Mouse (Mus musculus): ENCODE results near the gene Zkscan16. TPM values are rescaled to one million over a fixed set of nuclear protein-coding genes. Genes with fewer than 3 reads are reported as not detected.

The Zkscan16 gene
- polyA plus RNA-seq, 1 experiment from 2014 or later, result not detected

DNA sequence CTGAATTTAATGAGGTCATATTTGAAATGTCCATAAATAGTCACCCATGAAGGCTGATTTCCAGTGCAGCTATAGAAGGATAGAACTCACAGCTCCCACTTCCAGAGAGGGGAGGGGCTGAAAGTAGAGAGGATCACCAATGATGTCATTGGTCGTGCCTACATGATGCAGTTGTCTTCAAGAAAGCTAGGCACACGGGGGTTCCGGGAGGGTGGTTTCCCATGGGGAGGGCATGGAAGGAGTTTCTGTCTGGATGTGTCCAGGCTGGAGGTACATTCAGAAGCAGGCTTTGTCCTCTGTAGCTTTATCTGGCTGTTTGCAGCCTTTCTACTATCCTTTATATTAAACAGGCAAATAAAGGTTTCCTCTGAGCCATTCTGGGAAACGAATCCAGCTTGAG is 5.0 kb downstream of the Zkscan16 start:
- H3K4me2 ChIP-seq (replicated peaks; ENCODE audit: low read depth, low read length), result no peak overlapping the region
- no peak overlapping the region for H3K27ac ChIP-seq (ENCODE audit: low read length)
- no peaks in the 10 kb centered on the region for H3K36me3 ChIP-seq (ENCODE audit: insufficient read depth, low read length)
- DNase-seq (ENCODE audit: low spot score) (no peak), ATAC-seq (no peak)
- no peak overlapping the region for H3K9ac ChIP-seq (replicated peaks; ENCODE audit: low read depth)
- H3K9me3 ChIP-seq (ENCODE audit: low read length), result no peaks in the 10 kb centered on the region
- WGBS, result 80% methylated on average over 4 of the region's 4 CpGs
- H3K4me1 ChIP-seq (ENCODE audit: insufficient read depth, low read depth, low read length), result no peaks in the 10 kb centered on the region
- H3K4me3 ChIP-seq (ENCODE audit: low read depth, low read length), result no peak overlapping the region
- H3K27me3 ChIP-seq (replicated peaks; ENCODE audit: insufficient read depth, low read length), result no peaks in the 10 kb centered on the region
- no peak for TF ChIP-seq CTCF (IDR thresholded peaks at IDR 0.05)

DNA sequence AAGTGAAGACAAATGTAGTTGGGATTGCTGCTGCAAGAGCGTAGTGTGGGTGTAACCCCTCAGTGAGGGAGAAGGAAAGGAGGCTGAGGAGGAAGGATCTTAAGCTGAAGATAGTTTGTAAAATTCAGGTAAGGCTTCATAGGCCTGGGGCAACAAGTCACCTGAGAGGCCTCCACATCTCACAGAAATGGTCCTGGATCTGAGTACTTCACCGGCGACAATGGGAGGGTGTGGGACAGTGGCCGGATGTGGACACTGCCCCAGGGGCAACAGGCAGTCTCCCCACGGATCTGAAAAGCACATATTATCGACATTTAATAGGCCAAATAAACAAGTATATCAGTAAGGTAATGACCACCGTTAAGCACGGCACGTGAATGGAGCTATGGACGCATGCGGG is 9.2 kb downstream of the Zkscan16 start:
- 88% methylated on average over 11 of the region's 11 CpGs for WGBS
- Histone ChIP-seq H3K9me3 (ENCODE audit: low read length) (no peaks in the 10 kb centered on the region), H3K27ac (ENCODE audit: low read length) (no peak overlapping the region), H3K4me3 (ENCODE audit: low read depth, low read length) (no peak overlapping the region), H3K4me1 (ENCODE audit: insufficient read depth, low read depth, low read length) (no peaks in the 10 kb centered on the region), H3K9ac (replicated peaks; ENCODE audit: low read depth) (no peak overlapping the region), H3K36me3 (ENCODE audit: insufficient read depth, low read length) (no peaks in the 10 kb centered on the region), H3K4me2 (replicated peaks; ENCODE audit: low read depth, low read length) (no peak overlapping the region), H3K27me3 (replicated peaks; ENCODE audit: insufficient read depth, low read length) (no peaks in the 10 kb centered on the region)
- TF ChIP-seq CTCF (IDR thresholded peaks at IDR 0.05) (no peak), EP300 (IDR thresholded peaks at IDR 0.05) (no peak)
- no peak for ATAC-seq
- no peak for DNase-seq (ENCODE audit: low spot score)

DNA sequence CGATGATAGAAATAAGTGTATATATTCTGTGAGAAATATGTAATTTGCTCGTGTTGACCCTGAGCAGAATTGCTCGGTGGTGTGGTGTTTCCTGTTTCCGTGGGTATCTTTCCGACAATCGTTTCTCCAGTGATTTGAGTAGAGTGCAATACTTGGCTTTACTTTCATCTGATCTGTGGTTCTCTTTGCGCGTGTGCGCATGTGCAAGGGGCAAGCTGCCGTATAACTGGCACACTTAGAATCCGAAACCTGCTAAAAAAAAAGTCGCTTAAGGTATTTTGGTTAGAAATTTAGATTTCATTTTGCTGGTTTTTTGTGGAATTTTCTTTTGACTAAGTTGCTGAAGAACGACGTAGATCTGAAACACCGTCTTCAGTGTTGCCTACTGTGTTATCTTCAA is 18.3 kb downstream of the Zkscan16 start:
- H3K9ac ChIP-seq (replicated peaks; ENCODE audit: low read depth), result no peak overlapping the region
- no peak overlapping the region for H3K4me2 ChIP-seq (replicated peaks; ENCODE audit: low read depth, low read length)
- no peak for DNase-seq (ENCODE audit: low spot score)
- 89% methylated on average over 15 of the region's 15 CpGs for WGBS
- no peak for TF ChIP-seq CTCF (IDR thresholded peaks at IDR 0.05)
- TF ChIP-seq EP300 (IDR thresholded peaks at IDR 0.05), result no peak
- H3K27ac ChIP-seq (ENCODE audit: low read length), result no peak overlapping the region
- no peaks in the 10 kb centered on the region for H3K9me3 ChIP-seq (ENCODE audit: low read length)
- H3K27me3 ChIP-seq (replicated peaks; ENCODE audit: insufficient read depth, low read length), result no peaks in the 10 kb centered on the region
- no peaks in the 10 kb centered on the region for H3K36me3 ChIP-seq (ENCODE audit: insufficient read depth, low read length)
- no peaks in the 10 kb centered on the region for H3K4me1 ChIP-seq (ENCODE audit: insufficient read depth, low read depth, low read length)
- no peak overlapping the region for H3K4me3 ChIP-seq (ENCODE audit: low read depth, low read length)
- ATAC-seq, result no peak

DNA sequence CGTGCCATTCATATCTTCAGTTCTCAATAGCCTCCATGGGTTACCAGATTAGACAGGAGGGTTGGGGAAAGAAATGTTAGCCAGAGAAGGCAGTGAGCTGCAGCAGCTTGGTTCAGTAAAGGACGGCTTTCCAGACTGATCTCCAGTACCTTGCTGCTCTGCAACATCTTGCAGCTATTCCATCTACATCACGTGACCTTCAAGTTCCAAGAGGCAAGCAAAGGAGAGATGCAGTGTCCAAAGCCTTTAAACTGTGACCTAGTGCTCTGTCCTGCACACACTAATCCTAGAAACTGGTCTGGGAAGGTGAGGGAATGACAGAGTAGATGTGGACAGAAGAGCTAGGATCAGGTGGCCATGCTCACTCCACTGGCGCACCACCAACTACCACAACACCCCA is 19.8 kb downstream of the Zkscan16 start:
- no peaks in the 10 kb centered on the region for H3K36me3 ChIP-seq (ENCODE audit: insufficient read depth, low read length)
- H3K4me1 ChIP-seq (ENCODE audit: insufficient read depth, low read depth, low read length), result no peaks in the 10 kb centered on the region
- WGBS, result 97% methylated on average over 4 of the region's 4 CpGs
- H3K27ac ChIP-seq (ENCODE audit: low read length), result no peak overlapping the region
- no peak for DNase-seq (ENCODE audit: low spot score)
- no peak overlapping the region for H3K4me2 ChIP-seq (replicated peaks; ENCODE audit: low read depth, low read length)
- H3K9me3 ChIP-seq (ENCODE audit: low read length), result no peaks in the 10 kb centered on the region
- no peak for TF ChIP-seq EP300 (IDR thresholded peaks at IDR 0.05)
- TF ChIP-seq CTCF (IDR thresholded peaks at IDR 0.05), result no peak
- H3K4me3 ChIP-seq (ENCODE audit: low read depth, low read length), result no peak overlapping the region
- no peaks in the 10 kb centered on the region for H3K27me3 ChIP-seq (replicated peaks; ENCODE audit: insufficient read depth, low read length)
- no peak for ATAC-seq
- no peak overlapping the region for H3K9ac ChIP-seq (replicated peaks; ENCODE audit: low read depth)

DNA sequence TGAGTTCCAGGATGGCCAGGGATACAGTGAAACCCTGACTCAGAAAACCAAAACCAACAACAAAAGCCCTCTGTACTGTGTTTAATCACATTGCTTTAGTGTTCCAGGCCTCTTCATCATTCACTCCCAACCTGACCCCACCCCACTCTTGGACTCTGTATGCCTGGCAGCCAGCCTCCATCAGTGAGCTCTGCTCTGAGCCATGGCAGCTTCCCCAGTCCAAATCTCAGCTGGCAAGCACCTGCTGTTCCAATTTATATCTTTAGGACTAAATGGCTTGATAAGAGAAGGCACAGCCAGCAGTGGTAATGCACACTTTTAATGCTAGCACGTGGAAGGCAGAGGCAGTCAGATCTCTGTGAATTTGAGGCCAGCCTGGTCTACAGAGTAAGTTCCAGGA is 21.7 kb downstream of the Zkscan16 start:
- Histone ChIP-seq H3K36me3 (ENCODE audit: insufficient read depth, low read length) (0 out of 2 replicates have a peak, but pooled peaks cover 1% of the 10 kb centered on the region), H3K4me3 (ENCODE audit: low read depth, low read length) (no peak overlapping the region), H3K27me3 (replicated peaks; ENCODE audit: insufficient read depth, low read length) (no peaks in the 10 kb centered on the region), H3K9ac (replicated peaks; ENCODE audit: low read depth) (no peak overlapping the region), H3K27ac (ENCODE audit: low read length) (no peak overlapping the region), H3K4me1 (ENCODE audit: insufficient read depth, low read depth, low read length) (no peaks in the 10 kb centered on the region), H3K4me2 (replicated peaks; ENCODE audit: low read depth, low read length) (no peak overlapping the region), H3K9me3 (ENCODE audit: low read length) (no peaks in the 10 kb centered on the region)
- ATAC-seq (no peak), DNase-seq (ENCODE audit: low spot score) (no peak)
- TF ChIP-seq CTCF (IDR thresholded peaks at IDR 0.05) (no peak), EP300 (IDR thresholded peaks at IDR 0.05) (no peak)
- 71% methylated on average over 1 of the region's 1 CpGs for WGBS

DNA sequence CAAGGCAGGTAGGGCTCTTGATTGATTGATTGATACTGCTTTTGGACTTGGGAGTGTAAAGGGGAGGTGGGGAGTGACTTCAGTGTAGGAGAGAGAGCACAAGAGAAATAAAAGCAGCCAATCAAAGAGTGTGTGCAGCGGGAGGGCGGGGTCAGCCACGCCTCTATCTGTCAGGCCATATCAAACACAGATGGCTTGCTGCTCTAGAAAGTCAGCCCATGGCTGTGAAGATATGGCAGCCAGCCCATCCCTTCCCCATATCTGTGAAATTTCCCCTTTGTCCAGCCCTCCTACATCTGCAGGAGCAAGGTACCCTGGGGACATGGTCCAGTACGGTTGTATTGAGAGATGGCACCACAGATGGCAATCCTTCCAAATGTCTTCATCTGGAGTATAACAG is 27.2 kb downstream of the Zkscan16 start:
- no peak for ATAC-seq
- no peaks in the 10 kb centered on the region for H3K27me3 ChIP-seq (replicated peaks; ENCODE audit: insufficient read depth, low read length)
- DNase-seq (ENCODE audit: low spot score), result no peak
- 0 out of 2 replicates have a peak, but pooled peaks cover 4% of the 10 kb centered on the region for H3K36me3 ChIP-seq (ENCODE audit: insufficient read depth, low read length)
- no peaks in the 10 kb centered on the region for H3K4me1 ChIP-seq (ENCODE audit: insufficient read depth, low read depth, low read length)
- H3K9ac ChIP-seq (replicated peaks; ENCODE audit: low read depth), result no peak overlapping the region
- WGBS, result 85% methylated on average over 2 of the region's 4 CpGs
- no peak overlapping the region for H3K4me2 ChIP-seq (replicated peaks; ENCODE audit: low read depth, low read length)
- H3K9me3 ChIP-seq (ENCODE audit: low read length), result no peaks in the 10 kb centered on the region
- no peak overlapping the region for H3K27ac ChIP-seq (ENCODE audit: low read length)
- no peak overlapping the region for H3K4me3 ChIP-seq (ENCODE audit: low read depth, low read length)
- no peak for TF ChIP-seq EP300 (IDR thresholded peaks at IDR 0.05)
- no peak for TF ChIP-seq CTCF (IDR thresholded peaks at IDR 0.05)

DNA sequence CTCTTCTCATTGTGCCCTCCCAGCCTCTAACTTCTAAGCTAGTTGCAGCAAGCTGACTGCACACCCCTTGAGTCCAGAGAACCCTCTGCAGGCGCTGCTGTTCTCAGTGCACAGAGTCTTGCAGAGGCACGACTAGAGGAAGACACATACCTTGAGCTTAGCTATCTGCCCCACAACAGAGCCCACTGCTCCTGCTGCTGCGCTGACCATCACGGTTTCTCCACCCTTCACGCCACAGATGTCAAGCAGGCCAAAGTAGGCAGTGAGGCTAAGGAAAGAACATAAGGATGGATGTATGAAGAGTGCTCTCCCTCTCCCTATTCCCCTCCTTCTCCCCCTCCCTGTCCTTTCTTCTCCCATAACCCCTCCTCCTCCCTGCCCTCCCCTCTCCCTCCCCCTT is 32.3 kb downstream of the Zkscan16 start:
- H3K4me1 ChIP-seq (ENCODE audit: insufficient read depth, low read depth, low read length), result no peaks in the 10 kb centered on the region
- TF ChIP-seq EP300 (IDR thresholded peaks at IDR 0.05) (no peak), CTCF (IDR thresholded peaks at IDR 0.05) (no peak)
- no peak overlapping the region for H3K4me3 ChIP-seq (ENCODE audit: low read depth, low read length)
- H3K9ac ChIP-seq (replicated peaks; ENCODE audit: low read depth), result no peak overlapping the region
- H3K9me3 ChIP-seq (ENCODE audit: low read length), result no peaks in the 10 kb centered on the region
- no peaks in the 10 kb centered on the region; the same call in 1 of the 2 replicates for H3K36me3 ChIP-seq (ENCODE audit: insufficient read depth, low read length)
- no peaks in the 10 kb centered on the region for H3K27me3 ChIP-seq (replicated peaks; ENCODE audit: insufficient read depth, low read length)
- ATAC-seq (no peak), DNase-seq (ENCODE audit: low spot score) (no peak)
- 83% methylated on average over 5 of the region's 5 CpGs for WGBS
- H3K4me2 ChIP-seq (replicated peaks; ENCODE audit: low read depth, low read length), result no peak overlapping the region
- no peak overlapping the region for H3K27ac ChIP-seq (ENCODE audit: low read length)
